Mouse (Mus musculus) CH12.LX (cell line): ENCODE data around the gene Smad6. TPM values are rescaled to one million over a fixed set of nuclear protein-coding genes. Genes with fewer than 3 reads are reported as not detected.

Source experiments
- DNase-seq: peaks from one replicate; pipeline ENCODE4 v3.0.0-alpha.2; 2013; ENCODE audit errors: extremely low read depth
- H3K27ac ChIP-seq: 2 replicates; pipeline ENCODE4 v1.5.1; 2012; ENCODE audit warnings: low read depth, mild to moderate bottlenecking, control low read depth, moderate library complexity; ENCODE audit not compliant: insufficient read depth
- H3K27me3 ChIP-seq: replicated peaks from 2 replicates; pipeline ENCODE3; 2012; ENCODE audit warnings: inconsistent platforms
- H3K36me3 ChIP-seq, 2 experiments: replicated peaks in 1 of 2; 2 replicates each; pipeline versions ENCODE3 to v1.6.1; 2012; ENCODE audit warnings: inconsistent platforms in 1 of 2, low read length in 1 of 2, mild to moderate bottlenecking in 1 of 2, mixed read lengths in 1 of 2, moderate library complexity in 1 of 2; ENCODE audit not compliant: control insufficient read depth in 1 of 2, insufficient read depth in 1 of 2
- H3K4me1 ChIP-seq, 2 experiments: 2 replicates each; pipeline ENCODE4 v1.6.1; 2012; ENCODE audit warnings: inconsistent platforms in 1 of 2, moderate library complexity in 1 of 2; ENCODE audit not compliant: insufficient read depth in 2 of 2, control insufficient read depth in 1 of 2
- H3K4me2 ChIP-seq: 2 replicates; pipeline ENCODE4 v1.6.1; 2012; ENCODE audit warnings: low read depth, mild to moderate bottlenecking, control low read depth; ENCODE audit not compliant: poor library complexity, insufficient read depth, severe bottlenecking
- H3K4me3 ChIP-seq, 3 experiments: fragments of 150-350 bp in 1 of 3; sonication (generic) in 1 of 3; replicated peaks in 1 of 3; 2 replicates each; pipeline versions ENCODE3 to v1.5.1; 2011 to 2012; ENCODE audit warnings: low read depth in 2 of 3, low read length in 2 of 3, mild to moderate bottlenecking in 2 of 3, moderate library complexity in 2 of 3, control low read depth in 1 of 3, improper control_type of control experiment in 1 of 3, inconsistent platforms in 1 of 3, mixed read lengths in 1 of 3; ENCODE audit not compliant: poor library complexity in 1 of 3
- H3K79me2 ChIP-seq: replicated peaks from 2 replicates; pipeline ENCODE4 v1.6.1; 2012; ENCODE audit warnings: mild to moderate bottlenecking, moderate library complexity; ENCODE audit not compliant: control insufficient read depth, poor library complexity, insufficient read depth, severe bottlenecking; ENCODE audit errors: extremely low read depth
- H3K9ac ChIP-seq: 2 replicates; pipeline ENCODE4 v1.6.1; 2012; ENCODE audit warnings: low read depth, mild to moderate bottlenecking, control low read depth, moderate library complexity; ENCODE audit not compliant: insufficient read depth
- H3K9me3 ChIP-seq: replicated peaks from 2 replicates; pipeline ENCODE3; 2012; ENCODE audit warnings: low read length, inconsistent platforms, mixed read lengths
- CHD1 ChIP-seq: IDR thresholded peaks from 2 replicates; pipeline ENCODE4 v1.6.1; 2012; ENCODE audit warnings: low read depth, low read length, improper control_type of control experiment, inconsistent platforms
- CTCF ChIP-seq, 2 experiments: IDR thresholded peaks in 1 of 2; conservative IDR thresholded peaks in 1 of 2; 2 replicates each; pipeline ENCODE4 v1.5.1; 2011 to 2012; ENCODE audit warnings: low read depth in 2 of 2, low read length in 2 of 2, improper control_type of control experiment in 1 of 2, inconsistent platforms in 1 of 2, mild to moderate bottlenecking in 1 of 2, moderate library complexity in 1 of 2
- ELF1 ChIP-seq: IDR thresholded peaks from 2 replicates; pipeline ENCODE4 v1.6.1; 2014; ENCODE audit warnings: low read depth, mild to moderate bottlenecking, inconsistent platforms, low read length, improper control_type of control experiment
- EP300 ChIP-seq: IDR thresholded peaks from 2 replicates; pipeline ENCODE4 v1.6.1; 2011; ENCODE audit warnings: low read length, improper control_type of control experiment
- IRF4 ChIP-seq: IDR thresholded peaks from 2 replicates; pipeline ENCODE4 v1.6.1; 2014; ENCODE audit warnings: low read depth, mild to moderate bottlenecking, inconsistent platforms, low read length, improper control_type of control experiment
- JUN ChIP-seq: IDR thresholded peaks from 2 replicates; pipeline ENCODE4 v1.6.1; 2011; ENCODE audit warnings: low read depth, mild to moderate bottlenecking, low read length, improper control_type of control experiment, moderate library complexity; ENCODE audit not compliant: insufficient read depth
- KAT2A ChIP-seq: IDR thresholded peaks from 2 replicates; pipeline ENCODE4 v1.6.1; 2012; ENCODE audit warnings: low read length, improper control_type of control experiment, inconsistent platforms; ENCODE audit not compliant: insufficient replicate concordance
- MAFK ChIP-seq: IDR thresholded peaks from 2 replicates; pipeline ENCODE4 v1.6.1; 2011; ENCODE audit warnings: low read length, improper control_type of control experiment; ENCODE audit not compliant: insufficient replicate concordance
- MAX ChIP-seq: IDR thresholded peaks from 2 replicates; pipeline ENCODE4 v1.6.1; 2011; ENCODE audit warnings: low read length, improper control_type of control experiment
- MXI1 ChIP-seq: IDR thresholded peaks from 2 replicates; pipeline ENCODE4 v1.6.1; 2011; ENCODE audit warnings: mild to moderate bottlenecking, low read depth, low read length, improper control_type of control experiment
- NELFE ChIP-seq: IDR thresholded peaks from 2 replicates; pipeline ENCODE4 v1.6.1; 2011; ENCODE audit warnings: low read depth, low read length, improper control_type of control experiment
- NRF1 ChIP-seq: IDR thresholded peaks from 2 replicates; pipeline ENCODE4 v1.6.1; 2014; ENCODE audit warnings: low read depth, mild to moderate bottlenecking, inconsistent platforms, low read length, improper control_type of control experiment, moderate library complexity
- PAX5 ChIP-seq: IDR thresholded peaks from 2 replicates; pipeline ENCODE4 v1.6.1; 2012; ENCODE audit warnings: low read length, inconsistent platforms, mixed read lengths
- POLR2AphosphoS2 ChIP-seq: IDR thresholded peaks from 2 replicates; pipeline ENCODE4 v1.6.1; 2011; ENCODE audit warnings: low read depth, low read length, improper control_type of control experiment
- RAD21 ChIP-seq: IDR thresholded peaks from 2 replicates; pipeline ENCODE4 v1.6.1; 2011; ENCODE audit warnings: low read depth, mild to moderate bottlenecking, low read length, improper control_type of control experiment, moderate library complexity
- SIN3A ChIP-seq: IDR thresholded peaks from 2 replicates; pipeline ENCODE4 v1.6.1; 2012; ENCODE audit warnings: low read length, improper control_type of control experiment, inconsistent platforms
- USF2 ChIP-seq: conservative IDR thresholded peaks from 2 replicates; pipeline ENCODE4 v1.6.1; 2011; ENCODE audit warnings: low read depth, low read length, improper control_type of control experiment
- ZMIZ1 ChIP-seq: IDR thresholded peaks from 2 replicates; pipeline ENCODE4 v1.6.1; 2012; ENCODE audit warnings: low read depth, mild to moderate bottlenecking, inconsistent platforms, low read length, improper control_type of control experiment
- ZNF384 ChIP-seq: IDR thresholded peaks from 2 replicates; pipeline ENCODE4 v1.6.1; 2012; ENCODE audit warnings: low read depth, low read length, improper control_type of control experiment, inconsistent platforms
- dilution Hi-C: fragments of 300-500 bp; cut with MboI; formaldehyde crosslinking; loops from 2 replicates; pipeline ENCODE4 v1.14.3; 2020; ENCODE audit warnings: low sequenced_read_pairs; ENCODE audit not compliant: extremely low pct_unique_long_range_greater_than_20kb, extremely low pct_ligation_motif_present
- in situ Hi-C: fragments of 300-500 bp; cut with MboI; formaldehyde crosslinking; loops from 3 replicates; pipeline ENCODE4 v1.14.3; 2019; ENCODE audit warnings: low sequenced_read_pairs, low pct_ligation_motif_present, low pct_unique_long_range_greater_than_20kb, mixed read lengths
- polyA plus RNA-seq: library from polyadenylated mRNA; unstranded; fragments of >175 nt; gene quantifications from 2 replicates; pipeline ENCODE4 v1.2.1, GENCODE M21; 2012; ENCODE audit warnings: low read depth; ENCODE audit not compliant: insufficient read length
- total RNA-seq, 2 experiments: library from RNA; depleted of rRNA; stranded (reverse); fragments of 300-350 nt in 1 of 2; fragments of >200 nt in 1 of 2; gene quantifications; 2 replicates each; pipeline ENCODE4 v1.2.3; 2012 to 2014

Gene Smad6
- total and polyA plus RNA-seq, 3 experiments, result not detected

DNA sequence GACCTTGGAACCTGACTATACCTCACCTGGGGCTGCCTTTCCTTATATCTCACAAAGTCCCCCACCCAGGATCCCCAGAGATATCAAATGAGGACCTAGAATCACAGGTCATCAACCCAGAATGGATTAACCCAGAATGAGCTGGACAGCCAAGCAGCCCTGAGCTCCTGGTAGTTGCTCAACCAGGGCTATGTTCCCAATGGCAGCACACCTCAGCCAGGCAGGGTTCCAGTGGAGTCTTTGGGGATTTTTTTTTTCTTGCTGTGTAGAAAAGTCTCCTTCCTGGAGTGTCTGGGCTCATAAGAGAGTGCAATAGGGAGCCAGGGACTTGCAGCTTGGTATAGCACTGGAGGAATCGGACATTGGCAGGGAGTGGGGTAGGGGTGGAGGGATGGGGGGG, 46.7 kb upstream of the Smad6 start:
- dilution Hi-C loops, result no loop called here

DNA sequence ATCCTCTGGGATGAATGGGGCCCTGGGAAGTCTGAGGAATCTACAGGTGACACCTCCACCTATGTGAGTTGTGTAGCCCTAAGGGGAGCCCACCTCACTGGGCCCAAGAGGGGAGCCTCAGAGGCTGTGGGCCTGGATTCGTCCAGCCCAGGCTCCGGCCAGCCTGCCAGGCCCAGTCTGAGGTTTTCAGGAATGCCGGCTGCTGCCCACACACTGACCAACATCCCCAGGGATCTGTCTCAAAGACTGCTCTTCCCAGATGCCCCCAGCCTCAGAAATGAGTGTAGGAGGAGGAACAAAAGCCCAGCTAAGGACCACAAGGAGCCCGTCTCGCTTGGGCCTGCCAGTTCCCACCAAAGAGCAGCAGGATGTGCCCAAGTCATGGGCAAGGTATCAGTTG, 45.9 kb upstream of the Smad6 start:
- Histone ChIP-seq H3K9ac (no peak overlapping the region), H3K4me1 (peaks cover 0 to 6% of the 10 kb centered on the region in 2 experiments; a peak in 1 of 4 replicates), H3K9me3 (no peaks in the 10 kb centered on the region), H3K4me3 (no peak overlapping the region), H3K4me2 (no peak overlapping the region), H3K27ac (no peak overlapping the region), H3K27me3 (peaks cover 26% of the 10 kb centered on the region)
- in situ Hi-C loops, result no loop called here
- TF ChIP-seq SIN3A (no peak), EP300 (no peak), IRF4 (no peak), ZMIZ1 (no peak), CTCF (conservative IDR thresholded peaks at IDR 0.05 in 1 of 2, IDR thresholded peaks at IDR 0.05 in 1 of 2; ENCODE audit: low read depth in 2 of 2, low read length in 2 of 2) (no peak), MAFK (no peak), NRF1 (no peak), JUN (no peak), USF2 (no peak), MAX (no peak), RAD21 (no peak), MXI1 (no peak), NELFE (no peak), CHD1 (no peak), KAT2A (no peak)
- TF ChIP-seq, all 38 proteins: peak for 0
- DNase-seq, result no peak
- dilution Hi-C loops, result no loop called here
- H3K79me2 ChIP-seq, result no peaks in the 10 kb centered on the region
- no peaks in the 10 kb centered on the region for H3K36me3 ChIP-seq

More for the DNA sequence above, 46.7 kb upstream of the Smad6 start:
- H3K9me3 ChIP-seq, result no peaks in the 10 kb centered on the region
- no peak for DNase-seq
- H3K9ac ChIP-seq, result no peak overlapping the region
- no peak overlapping the region for H3K27ac ChIP-seq
- TF ChIP-seq PAX5 (no peak), POLR2AphosphoS2 (no peak), ZNF384 (no peak), ELF1 (no peak), RAD21 (no peak)
- no peaks in the 10 kb centered on the region for H3K79me2 ChIP-seq
- H3K36me3 ChIP-seq, result no peaks in the 10 kb centered on the region
- H3K27me3 ChIP-seq, result peaks cover 24% of the 10 kb centered on the region
- in situ Hi-C loops, result no loop called here
- H3K4me2 ChIP-seq, result no peak overlapping the region
- no peak overlapping the region for H3K4me3 ChIP-seq
- H3K4me1 ChIP-seq, result peaks cover 0 to 6% of the 10 kb centered on the region in 2 experiments; a peak in 1 of 4 replicates
